Mouse (Mus musculus) adrenal gland, postnatal 4 days (tissue): ENCODE data around the gene Gnb3. TPM values are rescaled to one million over a fixed set of nuclear protein-coding genes. Genes with fewer than 3 reads are reported as not detected.
"Not testable (repeated sequence)": the region's sequence is repeated elsewhere in the genome, so short reads cannot be mapped to it uniquely, and the experiment has no call there.

Experiments used
- DNase-seq, 2 experiments: peaks; one replicate each; pipeline ENCODE4 v3.0.0; 2021 to 2022; ENCODE audit warnings: low spot score in 2 of 2, mixed read lengths in 2 of 2
- total RNA-seq, 2 experiments: library from RNA; stranded (reverse); gene quantifications; 2 replicates each; pipeline ENCODE4 v1.2.3; 2021

Gene Gnb3
- total RNA-seq, 2 experiments from 2014 or later: 13.9 to 16.3 TPM

DNA sequence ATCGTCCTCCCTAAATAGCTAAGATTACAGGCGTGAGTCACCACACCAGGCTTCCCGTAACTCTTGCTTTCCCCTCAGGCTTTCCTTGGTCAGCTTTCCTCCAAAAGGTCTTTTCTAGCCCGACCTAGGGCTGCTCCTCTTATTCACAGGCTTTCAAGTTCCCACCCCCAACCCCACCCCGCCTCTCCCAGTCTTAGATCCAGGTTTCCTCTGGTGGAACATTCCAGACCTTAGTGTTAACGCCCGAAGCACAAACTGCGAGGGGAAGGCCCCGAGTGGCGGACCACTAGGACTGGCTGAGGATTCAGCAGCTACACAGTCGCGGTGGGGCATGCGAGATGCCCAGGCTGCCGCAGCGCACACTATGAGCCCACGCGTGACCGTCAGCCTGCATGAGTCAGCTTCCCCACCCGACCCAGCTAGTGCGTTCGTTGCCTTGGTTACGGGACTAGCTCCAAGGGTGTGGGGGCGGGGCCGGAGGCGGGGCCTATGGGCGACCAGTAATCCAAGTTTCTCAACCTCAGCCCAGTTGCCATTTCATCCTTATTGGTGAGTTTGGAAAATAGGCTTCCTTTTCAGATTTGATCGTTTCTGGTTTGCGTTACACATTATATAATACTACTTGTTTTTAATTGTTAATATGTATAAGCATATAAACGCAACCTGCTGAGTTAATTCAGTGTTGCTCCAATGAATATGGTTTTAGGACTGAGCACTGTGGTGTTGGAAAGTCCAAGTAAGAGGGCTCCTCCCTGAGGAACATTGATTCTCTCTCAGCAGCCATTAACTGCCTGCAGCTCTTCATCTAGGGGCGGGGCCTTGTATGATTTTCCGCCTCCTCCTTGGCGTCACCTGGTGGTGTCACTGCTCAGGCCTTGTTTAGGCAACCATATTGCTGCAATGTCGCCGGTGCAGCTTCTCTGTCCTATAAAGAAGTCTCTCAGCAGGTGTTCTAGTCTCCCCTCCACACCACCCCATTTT, 34.4 kb downstream of the Gnb3 start:
- peak; percentile 81 to 93 for DNase-seq

DNA sequence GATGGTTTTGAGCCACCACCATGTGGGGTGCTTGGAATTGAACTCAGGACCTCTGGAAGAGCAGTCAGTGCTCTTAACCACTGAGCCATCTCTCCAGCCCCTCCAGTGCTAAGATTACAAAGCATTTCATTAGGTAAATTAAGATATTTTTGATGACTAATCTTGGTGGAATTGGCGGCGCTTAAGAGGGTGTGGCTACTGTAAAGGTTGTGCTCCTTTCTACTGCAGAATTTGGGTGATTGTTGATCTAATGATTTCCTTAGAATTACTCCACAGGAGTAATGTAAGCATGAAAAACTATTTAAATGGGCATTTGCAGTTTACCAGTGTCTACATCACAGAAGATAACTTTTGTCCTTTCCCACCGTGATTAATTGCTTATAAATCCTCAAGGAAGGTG, 35.7 kb downstream of the Gnb3 start:
- DNase-seq: no peak

- DNase-seq: not testable (repeated sequence)
These were observed 36.4 kb downstream of the Gnb3 start for GRCm38 (mm10) chr6:124803691-124804090.

- DNase-seq: no peak
These were observed 37.0 kb downstream of the Gnb3 start for GRCm38 (mm10) chr6:124803061-124803460.

GRCm38 (mm10) chr6:124802400-124802799, 37.7 kb downstream of the Gnb3 start:
- not testable (repeated sequence) for DNase-seq

DNA sequence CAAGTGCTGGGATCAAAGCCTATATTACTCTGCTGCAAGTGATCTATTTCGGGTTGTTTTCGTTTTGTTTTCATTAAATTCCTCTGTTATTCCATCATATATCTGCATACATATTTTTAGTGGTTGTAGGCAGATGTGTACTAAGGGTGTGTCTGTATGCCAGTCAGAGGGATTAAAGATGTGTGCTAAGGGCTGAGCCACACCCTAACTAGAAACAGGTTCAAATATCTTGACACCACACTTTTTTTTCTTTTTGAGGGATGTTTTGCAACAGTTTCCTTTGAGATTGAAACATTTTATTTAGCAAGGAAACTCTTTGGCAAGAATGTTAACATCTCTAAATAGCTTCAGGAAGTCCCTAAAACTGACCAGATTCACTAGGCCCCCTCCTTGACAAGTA, 43.9 kb downstream of the Gnb3 start:
- DNase-seq: no peak

- no peak for DNase-seq
These were observed 44.3 kb downstream of the Gnb3 start for GRCm38 (mm10) chr6:124795781-124796180.

- DNase-seq: no peak
These were observed 48.2 kb downstream of the Gnb3 start for GRCm38 (mm10) chr6:124791911-124792310.

DNA sequence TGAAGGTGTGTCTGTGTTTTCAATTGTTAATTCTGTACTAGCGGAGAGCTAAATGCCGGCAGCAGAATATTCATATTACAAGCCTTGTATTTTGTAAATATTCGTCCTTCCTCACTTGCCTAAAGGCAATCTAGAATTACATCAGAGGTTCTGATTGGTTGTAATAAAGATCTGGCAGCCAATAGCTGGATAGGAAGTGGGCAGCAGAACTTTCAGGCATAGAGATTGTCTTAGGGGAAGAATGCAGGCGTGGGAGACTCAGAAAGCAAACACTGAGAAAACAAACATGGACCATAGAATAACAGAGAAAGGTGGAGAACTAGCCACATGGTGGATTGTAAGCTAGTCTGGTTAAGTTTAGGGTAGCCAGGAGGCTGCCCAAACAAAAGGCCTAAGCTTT, 50.0 kb downstream of the Gnb3 start:
- no peak for DNase-seq

GRCm38 (mm10) chr6:124789519-124789918, 50.6 kb downstream of the Gnb3 start:
- DNase-seq: no peak

DNA sequence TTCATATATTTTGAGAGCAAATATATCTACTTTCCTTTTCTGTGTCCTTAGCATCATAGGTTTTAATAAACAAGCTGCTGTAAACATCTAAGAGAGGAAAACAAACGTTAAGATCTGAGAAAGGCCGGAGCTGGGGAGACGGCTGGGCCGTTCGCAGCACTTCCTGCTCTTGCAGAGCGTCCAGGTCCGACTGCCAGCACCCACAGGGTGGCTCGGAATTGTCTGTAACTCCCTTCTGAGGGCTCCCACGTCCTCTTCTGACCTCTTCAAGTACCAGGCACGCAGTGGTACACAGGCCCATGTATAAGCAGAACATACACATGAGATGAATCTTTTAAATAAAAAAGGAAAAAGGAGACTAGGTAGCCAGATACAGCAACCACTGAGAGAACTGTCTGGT, 52.4 kb downstream of the Gnb3 start:
- no peak for DNase-seq

DNA sequence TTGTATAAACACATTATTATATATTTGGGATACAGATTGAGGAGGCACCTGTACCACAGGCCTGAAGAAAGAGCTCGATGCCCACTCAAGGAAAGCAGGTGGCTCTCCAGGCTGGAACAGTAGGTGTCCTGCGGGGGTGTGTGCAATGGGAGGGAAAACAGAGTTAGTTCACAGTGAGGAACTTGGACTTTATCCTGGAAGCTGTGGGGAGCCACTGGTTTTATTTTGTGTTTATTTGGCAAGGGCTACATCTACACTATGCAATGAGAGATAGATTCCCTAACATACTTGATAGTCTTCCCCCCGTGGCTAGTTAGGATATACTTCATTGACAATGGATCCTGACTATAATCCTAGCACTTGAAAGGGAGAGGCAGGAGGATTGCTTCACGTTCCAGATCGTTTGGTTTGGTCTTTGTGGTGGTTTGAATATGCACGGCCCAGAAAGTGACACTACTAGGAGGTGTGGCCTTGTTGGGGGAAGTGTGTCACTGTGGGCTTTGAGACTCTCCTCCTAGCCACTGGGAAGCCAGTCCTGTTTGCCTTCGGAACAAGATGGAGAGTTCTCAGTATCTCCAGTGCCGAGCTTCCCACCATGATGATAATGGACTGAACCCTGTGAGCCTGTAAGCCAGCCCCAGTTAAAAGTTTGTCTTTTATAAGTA, 53.2 kb downstream of the Gnb3 start:
- no peak for DNase-seq

Other genes starting within 250 kb of the Gnb3 start
- 1 to 10 TPM; 1.7 to 2.5 TPM for gene C1s2, start 204.2 kb downstream of the Gnb3 start, total RNA-seq
- 100 to 1,000 TPM in 1 of 2 experiments, 10 to 100 TPM in 1; 99.6 to 105 TPM for gene Lpcat3, start 177.2 kb downstream of the Gnb3 start, total RNA-seq
- gene Emg1, start 128.1 kb downstream of the Gnb3 start, total RNA-seq: 100 to 1,000 TPM in 1 of 2 experiments, 10 to 100 TPM in 1; 99.3 to 101 TPM
- gene Phb2, start 127.9 kb downstream of the Gnb3 start, total RNA-seq: 100 to 1,000 TPM; 400 to 439 TPM
- gene Ptpn6, start 101.6 kb downstream of the Gnb3 start, total RNA-seq: 1 to 10 TPM; 8.3 to 8.4 TPM
- 100 to 1,000 TPM; 313 TPM for gene Grcc10, start 98.9 kb downstream of the Gnb3 start, total RNA-seq
- gene Gm45234, start 84.3 kb downstream of the Gnb3 start, total RNA-seq: 1 to 10 TPM in 1 of 2 experiments, not detected in 1; 2.2 TPM
- 100 to 1,000 TPM in 1 of 2 experiments, 10 to 100 TPM in 1; 99.7 to 111 TPM for gene Atn1, start 83.8 kb downstream of the Gnb3 start, total RNA-seq
- gene Eno2, start 70.6 kb downstream of the Gnb3 start, total RNA-seq: 10 to 100 TPM; 17.9 to 28.3 TPM
- not detected for gene Lrrc23, start 60.5 kb downstream of the Gnb3 start, total RNA-seq
- 10 to 100 TPM; 18.7 to 19.2 TPM for gene Spsb2, start 31.6 kb downstream of the Gnb3 start, total RNA-seq
- 100 to 1,000 TPM; 422 to 439 TPM for gene Tpi1, start 26.0 kb downstream of the Gnb3 start, total RNA-seq
- gene Usp5, start 10.8 kb downstream of the Gnb3 start, total RNA-seq: 100 to 1,000 TPM; 141 to 148 TPM
- 10 to 100 TPM; 50.6 to 58.6 TPM for gene Cdca3, start 10.7 kb downstream of the Gnb3 start, total RNA-seq
- 10 to 100 TPM; 47.3 to 52.2 TPM for gene P3h3, start 17.5 kb upstream of the Gnb3 start, total RNA-seq
- gene Gpr162, start 23.7 kb upstream of the Gnb3 start, total RNA-seq: 1 to 10 TPM; 5.1 to 5.6 TPM
- gene Cd4, start 47.9 kb upstream of the Gnb3 start, total RNA-seq: under 1 TPM; 0.62 to 0.84 TPM
- 1 to 10 TPM; 1.5 to 1.7 TPM for gene Lag3, start 71.4 kb upstream of the Gnb3 start, total RNA-seq
- 100 to 1,000 TPM; 692 to 728 TPM for gene Ptms, start 79.8 kb upstream of the Gnb3 start, total RNA-seq
- 100 to 1,000 TPM; 257 to 265 TPM for gene Mlf2, start 91.1 kb upstream of the Gnb3 start, total RNA-seq
- 100 to 1,000 TPM; 143 to 151 TPM for gene Cops7a, start 125.3 kb upstream of the Gnb3 start, total RNA-seq
- 10 to 100 TPM in 1 of 2 experiments, 1 to 10 TPM in 1; 6.2 to 11.1 TPM for gene Pianp, start 156.4 kb upstream of the Gnb3 start, total RNA-seq
- gene Zfp384, start 168.9 kb upstream of the Gnb3 start, total RNA-seq: 10 to 100 TPM; 60.6 to 67.6 TPM
- gene Ing4, start 199.5 kb upstream of the Gnb3 start, total RNA-seq: 100 to 1,000 TPM; 118 TPM
- gene Acrbp, start 209.4 kb upstream of the Gnb3 start, total RNA-seq: 1 to 10 TPM; 7.3 to 8.0 TPM
- 1 to 10 TPM in 1 of 2 experiments, under 1 TPM in 1; 0.84 to 1.0 TPM for gene Lpar5, start 227.6 kb upstream of the Gnb3 start, total RNA-seq